Mouse (Mus musculus): ENCODE measurements around the gene Chdh. TPM values are rescaled to one million over a fixed set of nuclear protein-coding genes. Genes with fewer than 3 reads are reported as not detected.

Chdh gene
- polyA plus RNA-seq, 1 experiment from 2014 or later: 6.9 TPM

GRCm38 (mm10) chr14:29980447-29981205 is 28.2 kb upstream of the Chdh start:
- ATAC-seq (ENCODE audit: low read depth): no peak
- H3K27ac ChIP-seq (ENCODE audit: low read length): no peak overlapping the region
- H3K4me3 ChIP-seq (ENCODE audit: low read depth, low read length): no peak overlapping the region
- 88% methylated on average over 10 of the region's 10 CpGs for WGBS (ENCODE audit: insufficient replicate concordance)
- H3K9me3 ChIP-seq (replicated peaks; ENCODE audit: control insufficient read depth, low read length): no peaks in the 10 kb centered on the region
- peaks cover 3% of the 10 kb centered on the region; the same call in 1 of the 2 replicates for H3K4me1 ChIP-seq (ENCODE audit: control insufficient read depth, low read depth, low read length)
- H3K4me2 ChIP-seq (ENCODE audit: low read depth, low read length): no peak overlapping the region
- no peak overlapping the region for H3K9ac ChIP-seq (ENCODE audit: low read depth, low read length)
- peaks cover 35% of the 10 kb centered on the region for H3K36me3 ChIP-seq (ENCODE audit: control insufficient read depth, insufficient read depth)
- no peaks in the 10 kb centered on the region for H3K27me3 ChIP-seq (ENCODE audit: control insufficient read depth, insufficient read depth, low read depth, low read length)

- ATAC-seq (ENCODE audit: low read depth): no peak
- no peaks in the 10 kb centered on the region for H3K9me3 ChIP-seq (replicated peaks; ENCODE audit: control insufficient read depth, low read length)
- H3K36me3 ChIP-seq (ENCODE audit: control insufficient read depth, insufficient read depth): peaks cover 71% of the 10 kb centered on the region
- H3K27me3 ChIP-seq (ENCODE audit: control insufficient read depth, insufficient read depth, low read depth, low read length): no peaks in the 10 kb centered on the region
- WGBS (ENCODE audit: insufficient replicate concordance): 92% methylated on average over 4 of the region's 4 CpGs
- H3K4me3 ChIP-seq (ENCODE audit: low read depth, low read length): no peak overlapping the region
- H3K9ac ChIP-seq (ENCODE audit: low read depth, low read length): no peak overlapping the region
- H3K4me2 ChIP-seq (ENCODE audit: low read depth, low read length): no peak overlapping the region
- H3K27ac ChIP-seq (ENCODE audit: low read length): no peak overlapping the region
- H3K4me1 ChIP-seq (ENCODE audit: control insufficient read depth, low read depth, low read length): no peaks in the 10 kb centered on the region
Measured at GRCm38 (mm10) chr14:29986096-29986495, 22.7 kb upstream of the Chdh start.

- no peak for ATAC-seq (ENCODE audit: low read depth)
- 89% methylated on average over 6 of the region's 6 CpGs for WGBS (ENCODE audit: insufficient replicate concordance)
Measured at GRCm38 (mm10) chr14:29987276-29987675, 21.5 kb upstream of the Chdh start.

GRCm38 (mm10) chr14:29987739-29988138 is 21.1 kb upstream of the Chdh start:
- Histone ChIP-seq H3K27ac (ENCODE audit: low read length) (no peak overlapping the region), H3K9ac (ENCODE audit: low read depth, low read length) (no peak overlapping the region), H3K36me3 (ENCODE audit: control insufficient read depth, insufficient read depth) (peaks cover 63% of the 10 kb centered on the region), H3K4me2 (ENCODE audit: low read depth, low read length) (no peak overlapping the region), H3K4me1 (ENCODE audit: control insufficient read depth, low read depth, low read length) (no peaks in the 10 kb centered on the region), H3K27me3 (ENCODE audit: control insufficient read depth, insufficient read depth, low read depth, low read length) (no peaks in the 10 kb centered on the region), H3K4me3 (ENCODE audit: low read depth, low read length) (no peak overlapping the region), H3K9me3 (replicated peaks; ENCODE audit: control insufficient read depth, low read length) (no peaks in the 10 kb centered on the region)
- ATAC-seq (ENCODE audit: low read depth): no peak
- 78% methylated on average over 9 of the region's 9 CpGs for WGBS (ENCODE audit: insufficient replicate concordance)

More at GRCm38 (mm10) chr14:29987276-29987675, 21.5 kb upstream of the Chdh start:
- Histone ChIP-seq H3K4me1 (ENCODE audit: control insufficient read depth, low read depth, low read length) (no peaks in the 10 kb centered on the region), H3K27ac (ENCODE audit: low read length) (no peak overlapping the region), H3K36me3 (ENCODE audit: control insufficient read depth, insufficient read depth) (peaks cover 63% of the 10 kb centered on the region), H3K4me3 (ENCODE audit: low read depth, low read length) (no peak overlapping the region), H3K4me2 (ENCODE audit: low read depth, low read length) (no peak overlapping the region), H3K9me3 (replicated peaks; ENCODE audit: control insufficient read depth, low read length) (no peaks in the 10 kb centered on the region), H3K9ac (ENCODE audit: low read depth, low read length) (no peak overlapping the region), H3K27me3 (ENCODE audit: control insufficient read depth, insufficient read depth, low read depth, low read length) (no peaks in the 10 kb centered on the region)

GRCm38 (mm10) chr14:29988337-29988736 is 20.5 kb upstream of the Chdh start:
- H3K4me3 ChIP-seq (ENCODE audit: low read depth, low read length): no peak overlapping the region
- H3K4me1 ChIP-seq (ENCODE audit: control insufficient read depth, low read depth, low read length): no peaks in the 10 kb centered on the region
- H3K27ac ChIP-seq (ENCODE audit: low read length): no peak overlapping the region
- whole genome bisulfite sequencing (ENCODE audit: insufficient replicate concordance): 77% methylated on average over 4 of the region's 4 CpGs
- no peak overlapping the region for H3K4me2 ChIP-seq (ENCODE audit: low read depth, low read length)
- no peak overlapping the region for H3K9ac ChIP-seq (ENCODE audit: low read depth, low read length)
- no peaks in the 10 kb centered on the region for H3K9me3 ChIP-seq (replicated peaks; ENCODE audit: control insufficient read depth, low read length)
- peaks cover 63% of the 10 kb centered on the region for H3K36me3 ChIP-seq (ENCODE audit: control insufficient read depth, insufficient read depth)
- ATAC-seq (ENCODE audit: low read depth): no peak
- H3K27me3 ChIP-seq (ENCODE audit: control insufficient read depth, insufficient read depth, low read depth, low read length): no peaks in the 10 kb centered on the region

GRCm38 (mm10) chr14:29994976-29995375 is 13.8 kb upstream of the Chdh start:
- WGBS (ENCODE audit: insufficient replicate concordance): 82% methylated on average over 4 of the region's 4 CpGs
- peak overlapping the region; percentile 82 for H3K27ac ChIP-seq (ENCODE audit: low read length)
- H3K9me3 ChIP-seq (replicated peaks; ENCODE audit: control insufficient read depth, low read length): no peaks in the 10 kb centered on the region
- no peak overlapping the region for H3K9ac ChIP-seq (ENCODE audit: low read depth, low read length)
- ATAC-seq (ENCODE audit: low read depth): no peak
- H3K4me1 ChIP-seq (ENCODE audit: control insufficient read depth, low read depth, low read length): peaks cover 19% of the 10 kb centered on the region
- no peak overlapping the region for H3K4me3 ChIP-seq (ENCODE audit: low read depth, low read length)
- no peak overlapping the region for H3K4me2 ChIP-seq (ENCODE audit: low read depth, low read length)
- no peaks in the 10 kb centered on the region for H3K27me3 ChIP-seq (ENCODE audit: control insufficient read depth, insufficient read depth, low read depth, low read length)
- peaks cover 22% of the 10 kb centered on the region for H3K36me3 ChIP-seq (ENCODE audit: control insufficient read depth, insufficient read depth)

GRCm38 (mm10) chr14:29996000-29996751 is 12.6 kb upstream of the Chdh start:
- Histone ChIP-seq H3K36me3 (ENCODE audit: control insufficient read depth, insufficient read depth) (peaks cover 16% of the 10 kb centered on the region), H3K4me1 (ENCODE audit: control insufficient read depth, low read depth, low read length) (peaks cover 19% of the 10 kb centered on the region), H3K9me3 (replicated peaks; ENCODE audit: control insufficient read depth, low read length) (no peaks in the 10 kb centered on the region), H3K27ac (ENCODE audit: low read length) (peak overlapping the region; percentile 82), H3K4me2 (ENCODE audit: low read depth, low read length) (no peak overlapping the region), H3K9ac (ENCODE audit: low read depth, low read length) (no peak overlapping the region), H3K27me3 (ENCODE audit: control insufficient read depth, insufficient read depth, low read depth, low read length) (no peaks in the 10 kb centered on the region), H3K4me3 (ENCODE audit: low read depth, low read length) (no peak overlapping the region)
- 60% methylated on average over 11 of the region's 11 CpGs for WGBS (ENCODE audit: insufficient replicate concordance)
- ATAC-seq (ENCODE audit: low read depth): peak; percentile 92

GRCm38 (mm10) chr14:29997345-29997744 is 11.5 kb upstream of the Chdh start:
- no peaks in the 10 kb centered on the region for H3K9me3 ChIP-seq (replicated peaks; ENCODE audit: control insufficient read depth, low read length)
- H3K4me2 ChIP-seq (ENCODE audit: low read depth, low read length): no peak overlapping the region
- H3K27ac ChIP-seq (ENCODE audit: low read length): peak overlapping the region; percentile 75
- H3K27me3 ChIP-seq (ENCODE audit: control insufficient read depth, insufficient read depth, low read depth, low read length): no peaks in the 10 kb centered on the region
- peaks cover 19% of the 10 kb centered on the region for H3K4me1 ChIP-seq (ENCODE audit: control insufficient read depth, low read depth, low read length)
- no peak for ATAC-seq (ENCODE audit: low read depth)
- no peak overlapping the region for H3K9ac ChIP-seq (ENCODE audit: low read depth, low read length)
- H3K36me3 ChIP-seq (ENCODE audit: control insufficient read depth, insufficient read depth): peaks cover 16% of the 10 kb centered on the region
- no peak overlapping the region for H3K4me3 ChIP-seq (ENCODE audit: low read depth, low read length)
